Mouse (Mus musculus) MEL (cell line): ENCODE results near the gene Susd2. TPM values are rescaled to one million over a fixed set of nuclear protein-coding genes. Genes with fewer than 3 reads are reported as not detected.

Experiments used
- DNase-seq: peaks from one replicate; pipeline ENCODE4 v3.0.0; 2011; ENCODE audit warnings: low read depth, low spot score
- H3K27ac ChIP-seq: 2 replicates; pipeline ENCODE4 v1.5.1; 2012; ENCODE audit warnings: low read depth, mild to moderate bottlenecking, control low read depth, low read length, moderate library complexity; ENCODE audit not compliant: control insufficient read depth
- H3K27me3 ChIP-seq, 2 experiments: fragments of 150-350 bp in 1 of 2; sonication (generic) in 1 of 2; 2 replicates each; pipeline ENCODE4 v1.6.1; 2012; ENCODE audit warnings: low read length in 2 of 2, mild to moderate bottlenecking in 2 of 2, improper control_type of control experiment in 1 of 2, moderate library complexity in 1 of 2; ENCODE audit not compliant: insufficient read depth in 2 of 2, control insufficient read depth in 1 of 2
- H3K36me3 ChIP-seq, 2 experiments: 2 replicates each; pipeline ENCODE4 v1.6.1; 2012 to 2014; ENCODE audit warnings: low read length in 2 of 2, improper control_type of control experiment in 1 of 2, inconsistent platforms in 1 of 2, mild to moderate bottlenecking in 1 of 2; ENCODE audit not compliant: insufficient read depth in 2 of 2, control insufficient read depth in 1 of 2
- H3K4me1 ChIP-seq, 2 experiments: fragments of 150-350 bp in 1 of 2; sonication (generic) in 1 of 2; 2 replicates each; pipeline ENCODE4 v1.6.1; 2012; ENCODE audit warnings: low read length in 2 of 2, improper control_type of control experiment in 1 of 2, mild to moderate bottlenecking in 1 of 2; ENCODE audit not compliant: insufficient read depth in 2 of 2, control insufficient read depth in 1 of 2
- H3K4me3 ChIP-seq, 2 experiments: fragments of 150-350 bp in 1 of 2; sonication (generic) in 1 of 2; 2 replicates each; pipeline ENCODE4 v1.5.1; 2012; ENCODE audit warnings: low read depth in 2 of 2, low read length in 2 of 2, mild to moderate bottlenecking in 2 of 2, moderate library complexity in 2 of 2, control low read depth in 1 of 2, improper control_type of control experiment in 1 of 2; ENCODE audit not compliant: control insufficient read depth in 1 of 2, insufficient read depth in 1 of 2
- H3K79me2 ChIP-seq: 2 replicates; pipeline ENCODE4 v1.6.1; 2012; ENCODE audit warnings: mild to moderate bottlenecking, low read length, moderate library complexity; ENCODE audit not compliant: control insufficient read depth, poor library complexity, insufficient read depth
- H3K9ac ChIP-seq: 2 replicates; pipeline ENCODE4 v1.6.1; 2012; ENCODE audit warnings: low read depth, mild to moderate bottlenecking, control low read depth, low read length, moderate library complexity; ENCODE audit not compliant: control insufficient read depth, poor library complexity, severe bottlenecking
- H3K9me3 ChIP-seq: fragments of 150-350 bp; sonication (generic); replicated peaks from 2 replicates; pipeline ENCODE4 v1.6.1; 2012; ENCODE audit warnings: mild to moderate bottlenecking, low read length, improper control_type of control experiment, moderate library complexity; ENCODE audit not compliant: insufficient read depth
- BHLHE40 ChIP-seq: IDR thresholded peaks from 2 replicates; pipeline ENCODE4 v1.6.1; 2012; ENCODE audit warnings: low read depth, mild to moderate bottlenecking, inconsistent platforms, low read length, improper control_type of control experiment, borderline replicate concordance
- CHD1 ChIP-seq: IDR thresholded peaks from 2 replicates; pipeline ENCODE4 v1.6.1; 2012; ENCODE audit warnings: low read depth, mild to moderate bottlenecking, inconsistent platforms, low read length, improper control_type of control experiment
- CHD2 ChIP-seq: IDR thresholded peaks from 2 replicates; pipeline ENCODE4 v1.6.1; 2011; ENCODE audit warnings: low read length, improper control_type of control experiment
- E2F4 ChIP-seq: IDR thresholded peaks from 2 replicates; pipeline ENCODE4 v1.6.1; 2011; ENCODE audit warnings: low read depth, low read length, improper control_type of control experiment, borderline replicate concordance
- GABPA ChIP-seq: IDR thresholded peaks from 2 replicates; pipeline ENCODE4 v1.6.1; 2012; ENCODE audit warnings: low read depth, mild to moderate bottlenecking, inconsistent platforms, low read length, improper control_type of control experiment, moderate library complexity
- GATA1 ChIP-seq: IDR thresholded peaks from 2 replicates; pipeline ENCODE4 v1.6.1; 2011; ENCODE audit warnings: low read depth, low read length, improper control_type of control experiment
- MAFK ChIP-seq: IDR thresholded peaks from 2 replicates; pipeline ENCODE4 v1.6.1; 2011; ENCODE audit warnings: low read depth, mild to moderate bottlenecking, low read length, improper control_type of control experiment, borderline replicate concordance
- MAX ChIP-seq: IDR thresholded peaks from 2 replicates; pipeline ENCODE4 v1.6.1; 2011; ENCODE audit warnings: low read length, improper control_type of control experiment
- MAZ ChIP-seq: IDR thresholded peaks from 2 replicates; pipeline ENCODE4 v1.6.1; 2012; ENCODE audit warnings: low read depth, mild to moderate bottlenecking, inconsistent platforms, low read length, improper control_type of control experiment
- MEF2A ChIP-seq: IDR thresholded peaks from 2 replicates; pipeline ENCODE4 v1.6.1; 2014; ENCODE audit warnings: low read depth, mild to moderate bottlenecking, inconsistent platforms, low read length, improper control_type of control experiment; ENCODE audit not compliant: poor library complexity, insufficient replicate concordance, severe bottlenecking; ENCODE audit errors: extremely low read depth
- POLR2AphosphoS5 ChIP-seq: IDR thresholded peaks from 2 replicates; pipeline ENCODE4 v1.6.1; 2012; ENCODE audit warnings: low read depth, borderline replicate concordance, mild to moderate bottlenecking, inconsistent platforms, low read length, moderate library complexity, mixed read lengths
- RAD21 ChIP-seq: IDR thresholded peaks from 2 replicates; pipeline ENCODE4 v1.6.1; 2011; ENCODE audit warnings: mild to moderate bottlenecking, low read depth, low read length, improper control_type of control experiment
- TBP ChIP-seq: IDR thresholded peaks from 2 replicates; pipeline ENCODE4 v1.8.0; 2011; ENCODE audit warnings: low read depth, low read length, improper control_type of control experiment
- TCF12 ChIP-seq: IDR thresholded peaks from 2 replicates; pipeline ENCODE4 v1.6.1; 2014; ENCODE audit warnings: low read depth, mild to moderate bottlenecking, inconsistent platforms, low read length, improper control_type of control experiment, moderate library complexity
- USF1 ChIP-seq: IDR thresholded peaks from 2 replicates; pipeline ENCODE4 v1.6.1; 2014; ENCODE audit warnings: low read depth, mild to moderate bottlenecking, inconsistent platforms, low read length, improper control_type of control experiment, moderate library complexity
- ZNF384 ChIP-seq: IDR thresholded peaks from 2 replicates; pipeline ENCODE4 v1.6.1; 2012; ENCODE audit warnings: low read depth, mild to moderate bottlenecking, inconsistent platforms, low read length, improper control_type of control experiment
- polyA plus RNA-seq, 2 experiments: library from polyadenylated mRNA; stranded (reverse) in 1 of 2; unstranded in 1 of 2; fragments of >175 nt in 1 of 2; fragments of >200 nt in 1 of 2; gene quantifications; 2 replicates each; pipeline versions ENCODE4 v1.2.1 to v1.2.4; 2012; ENCODE audit warnings: low replicate concordance in 2 of 2, low read depth in 1 of 2; ENCODE audit not compliant: insufficient read length in 2 of 2, insufficient read depth in 1 of 2, missing spikeins in 1 of 2
- total RNA-seq: library from RNA; depleted of rRNA; stranded (reverse); fragments of 300-350 nt; gene quantifications from 2 replicates; pipeline ENCODE4 v1.2.3, GENCODE M21; 2012

The Susd2 gene
- total and polyA plus RNA-seq, 3 experiments: 0.12 to 0.15 TPM; not detected in 1

DNA sequence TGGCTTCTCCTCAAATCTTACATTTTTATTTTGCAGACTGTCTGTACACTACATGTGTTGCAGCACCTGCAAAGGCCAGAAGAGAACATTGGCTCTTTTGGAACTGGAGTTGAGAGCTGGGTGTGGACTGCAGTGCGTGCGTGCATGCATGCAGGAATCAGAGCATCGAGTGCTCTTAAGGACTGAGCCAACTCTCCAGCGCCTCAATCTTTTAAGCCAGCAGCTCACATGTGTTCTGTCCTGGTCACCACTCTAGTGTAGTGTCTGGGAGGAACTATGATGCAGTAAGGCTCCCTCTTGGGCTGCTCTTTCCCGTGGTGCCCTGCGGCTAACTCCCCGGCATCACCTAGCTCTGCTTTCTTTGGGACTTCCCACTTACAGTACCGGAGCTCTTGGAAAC is 1.8 kb upstream of the Susd2 start:
- DNase-seq: no peak
- Histone ChIP-seq H3K27ac (no peak overlapping the region), H3K36me3 (no peaks in the 10 kb centered on the region; a peak in 1 of 4 replicates), H3K9ac (no peak overlapping the region), H3K27me3 (no peaks in the 10 kb centered on the region), H3K4me3 (no peak overlapping the region), H3K4me1 (peaks cover 0 to 3% of the 10 kb centered on the region in 2 experiments; a peak in 2 of 4 replicates), H3K79me2 (no peaks in the 10 kb centered on the region), H3K9me3 (no peaks in the 10 kb centered on the region)
- TF ChIP-seq CHD1 (no peak), MEF2A (no peak), CHD2 (no peak), MAZ (no peak)

DNA sequence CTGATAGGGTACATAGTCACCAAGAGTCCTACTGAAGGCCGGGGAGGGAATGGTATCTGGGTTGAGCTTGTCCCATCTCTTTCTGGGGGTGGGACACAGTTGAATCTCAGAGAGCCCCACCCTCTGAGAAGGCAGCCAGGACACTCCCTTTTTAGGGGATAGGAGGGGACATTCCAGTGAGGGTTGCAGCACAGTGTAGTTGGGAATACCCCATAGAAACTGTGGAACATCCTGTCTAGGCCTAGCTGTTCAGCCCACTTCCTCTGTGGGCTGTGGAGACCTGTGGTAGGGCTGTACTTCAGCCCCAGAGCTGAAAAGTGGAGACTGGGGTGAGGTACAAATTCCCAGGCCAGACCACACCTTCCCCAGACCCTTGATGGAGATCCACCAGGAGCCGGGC is 917 bp downstream of the Susd2 start:
- H3K27ac ChIP-seq: no peak overlapping the region
- no peaks in the 10 kb centered on the region for H3K9me3 ChIP-seq
- no peak for TF ChIP-seq TCF12
- TF ChIP-seq CHD1: no peak
- TF ChIP-seq TBP: no peak
- TF ChIP-seq RAD21: no peak
- TF ChIP-seq ZNF384: no peak
- no peaks in the 10 kb centered on the region for H3K79me2 ChIP-seq
- DNase-seq: no peak
- H3K4me3 ChIP-seq: no peak overlapping the region
- peaks cover 0 to 3% of the 10 kb centered on the region in 2 experiments; a peak in 2 of 4 replicates for H3K4me1 ChIP-seq
- no peaks in the 10 kb centered on the region for H3K27me3 ChIP-seq
- H3K36me3 ChIP-seq: no peaks in the 10 kb centered on the region; a peak in 1 of 4 replicates
- no peak overlapping the region for H3K9ac ChIP-seq

DNA sequence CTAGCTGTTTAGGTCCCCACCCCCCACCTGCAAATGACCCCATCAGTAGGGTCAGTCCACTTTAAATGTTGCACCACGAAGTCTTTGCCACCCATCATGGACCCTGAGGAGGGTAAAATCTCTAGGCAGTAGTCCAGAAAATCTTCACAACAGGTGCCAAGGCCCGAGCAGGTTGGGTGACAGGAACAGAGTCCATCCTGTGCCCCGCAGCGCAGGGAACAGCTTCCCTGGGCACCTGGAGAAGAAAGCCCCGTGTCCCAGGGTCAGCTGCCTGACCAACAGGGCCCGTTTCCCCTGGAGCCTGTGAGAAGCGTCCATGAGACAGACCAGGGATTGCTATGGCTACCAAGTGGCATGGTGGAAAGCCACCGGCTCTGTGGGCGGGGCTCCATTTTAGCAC is 1.4 kb downstream of the Susd2 start:
- Histone ChIP-seq H3K36me3 (no peaks in the 10 kb centered on the region; a peak in 1 of 4 replicates), H3K27ac (no peak overlapping the region), H3K79me2 (no peaks in the 10 kb centered on the region), H3K9me3 (no peaks in the 10 kb centered on the region), H3K27me3 (no peaks in the 10 kb centered on the region), H3K4me3 (no peak overlapping the region), H3K9ac (no peak overlapping the region), H3K4me1 (peaks cover 0 to 3% of the 10 kb centered on the region in 2 experiments; a peak in 2 of 4 replicates)
- TF ChIP-seq MAFK: no peak
- no peak for TF ChIP-seq TBP
- TF ChIP-seq POLR2AphosphoS5: no peak
- TF ChIP-seq E2F4: no peak
- no peak for TF ChIP-seq GATA1
- no peak for TF ChIP-seq GABPA
- no peak for TF ChIP-seq USF1
- no peak for TF ChIP-seq BHLHE40
- no peak for TF ChIP-seq MAX
- DNase-seq: no peak
